Mouse (Mus musculus) frontal cortex, postnatal 10 days (tissue): Measurements from ENCODE around the gene Cdc42se1.

ENCODE experiments used
- DNase-seq, 2 experiments: peaks; one replicate each; pipeline ENCODE4 v3.0.0; 2022; ENCODE audit warnings: low spot score in 2 of 2, mixed read lengths in 1 of 2

Gene Cdc42se1

GRCm38 (mm10) chr3:95284501-95285281 lies 56.2 kb downstream of the Cdc42se1 start:
- DNase-seq = no peak

GRCm38 (mm10) chr3:95285390-95285789 lies 56.9 kb downstream of the Cdc42se1 start:
- DNase-seq = no peak
